Mouse (Mus musculus): ENCODE results near the gene Gm5741. TPM values are rescaled to one million over a fixed set of nuclear protein-coding genes. Genes with fewer than 3 reads are reported as not detected.
A peak's percentile ranks its signal among the peaks of the same experiment; 100 is the strongest.
"Not testable (repeated sequence)": the region's sequence is repeated elsewhere in the genome, so short reads cannot be mapped to it uniquely, and the experiment has no call there.

The Gm5741 gene
- polyA plus RNA-seq, 1 experiment, result not detected

DNA sequence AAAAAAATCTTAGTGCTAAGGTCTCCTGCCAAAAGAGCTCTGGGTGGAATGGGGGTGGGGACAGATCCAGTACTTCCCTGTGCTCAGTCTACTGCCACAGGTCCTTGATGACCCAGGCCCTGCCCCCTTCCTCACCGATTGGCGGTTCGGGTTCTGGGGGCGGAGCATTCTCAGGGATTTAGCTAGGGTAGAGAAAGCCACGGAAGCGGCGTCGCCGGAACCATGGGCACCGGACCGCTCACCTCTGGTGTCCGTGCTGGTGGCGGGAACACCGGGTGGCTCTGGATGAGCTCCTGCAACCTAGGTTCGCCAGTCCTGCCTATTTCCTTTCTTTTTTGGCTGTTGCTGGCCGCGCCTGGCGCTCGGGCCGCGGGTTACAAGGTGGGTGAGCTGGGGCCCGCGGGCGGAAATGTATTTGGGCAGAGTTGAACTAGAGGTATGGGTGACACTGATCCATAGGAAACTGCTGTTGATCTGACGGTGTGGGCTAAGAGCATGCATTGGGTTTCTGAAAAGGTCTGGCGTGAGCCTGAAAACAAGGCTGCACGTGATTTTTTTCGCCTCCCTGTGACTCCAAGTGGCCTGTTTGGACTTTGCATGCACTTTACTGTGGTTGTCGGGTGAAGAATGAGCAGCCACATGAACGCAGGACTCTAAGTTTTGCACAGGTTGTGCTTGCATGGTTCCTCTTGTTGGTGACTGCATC, 15.5 kb upstream of the Gm5741 start, which contains the start of gene Man2b1:
Man2b1 (plus strand) TSS at position 163 of the 706 bp plus-strand sequence.
- Histone ChIP-seq H3K4me3 (ENCODE audit: control insufficient read depth, low read depth, low read length) (peak within 1 kb of the TSS; percentile 84), H3K27me3 (ENCODE audit: control insufficient read depth, insufficient read depth, low read length) (no peaks in the 10 kb centered on the region), H3K36me3 (ENCODE audit: control insufficient read depth, insufficient read depth, low read length) (no peaks in the 10 kb centered on the region), H3K27ac (ENCODE audit: control insufficient read depth, insufficient read depth, low read depth, low read length) (0 out of 2 replicates have a peak within 1 kb of the TSS, but pooled peaks have one; percentile 41), H3K4me1 (ENCODE audit: control insufficient read depth, insufficient read depth, low read length) (peaks cover 18% of the 10 kb centered on the region)
- TF ChIP-seq CTCF (IDR thresholded peaks at IDR 0.05; ENCODE audit: control insufficient read depth, insufficient read depth, insufficient replicate concordance, low read depth, low read length) (0 out of 2 replicates have a peak, but pooled peaks have one; percentile 6), POLR2A (IDR thresholded peaks at IDR 0.05; ENCODE audit: control insufficient read depth, low read depth, low read length) (peak; percentile 54; the same call in 1 of the 2 replicates)

DNA sequence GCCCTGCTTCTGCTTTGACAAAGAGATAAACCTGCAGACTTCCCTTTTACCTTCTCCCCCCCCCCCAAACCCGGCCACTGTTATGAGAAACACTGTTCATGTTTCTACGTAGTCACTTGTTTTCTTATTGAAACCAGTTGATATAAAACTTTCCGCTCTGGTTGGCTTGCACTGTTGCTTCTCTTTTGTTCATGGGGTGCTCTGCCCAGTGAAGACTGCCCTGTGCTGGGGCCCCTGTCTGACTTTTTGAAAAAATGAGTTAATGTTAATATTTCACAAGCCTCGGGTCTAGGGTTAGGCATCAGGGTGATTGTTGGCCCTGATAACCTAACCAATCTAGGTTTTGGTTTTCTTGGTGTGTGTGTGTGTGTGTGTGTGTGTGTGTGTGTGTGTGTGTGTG, 14.4 kb upstream of the Gm5741 start:
- not testable (repeated sequence) for H3K27me3 ChIP-seq (ENCODE audit: control insufficient read depth, insufficient read depth, low read length); H3K36me3 ChIP-seq (ENCODE audit: control insufficient read depth, insufficient read depth, low read length); H3K27ac ChIP-seq (ENCODE audit: control insufficient read depth, insufficient read depth, low read depth, low read length); H3K4me3 ChIP-seq (ENCODE audit: control insufficient read depth, low read depth, low read length)
- peaks cover 18% of the 10 kb centered on the region for H3K4me1 ChIP-seq (ENCODE audit: control insufficient read depth, insufficient read depth, low read length)

DNA sequence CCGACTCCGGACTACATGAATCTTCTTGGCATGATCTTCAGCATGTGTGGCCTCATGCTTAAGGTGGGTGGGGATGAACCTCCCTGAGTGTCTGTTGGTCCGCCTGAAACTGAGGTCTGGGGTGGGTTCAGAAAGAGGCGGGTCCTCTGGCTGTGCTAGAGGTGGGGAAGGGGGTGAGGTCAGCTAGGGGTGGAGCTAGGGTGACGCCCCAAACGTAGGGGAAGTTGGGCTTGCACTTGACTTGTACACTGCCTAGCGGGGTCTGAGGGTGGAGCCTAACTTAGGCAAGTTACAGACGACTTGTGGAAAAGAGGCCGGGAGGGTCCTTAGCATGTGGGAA, 13.4 kb upstream of the Gm5741 start, which contains the start of gene Wdr83:
Wdr83 (minus strand) TSS at position 91 of the 340 bp plus-strand sequence.
- Histone ChIP-seq H3K27ac (ENCODE audit: control insufficient read depth, insufficient read depth, low read depth, low read length) (peak within 1 kb of the TSS; percentile 80), H3K27me3 (ENCODE audit: control insufficient read depth, insufficient read depth, low read length) (no peaks in the 10 kb centered on the region), H3K4me1 (ENCODE audit: control insufficient read depth, insufficient read depth, low read length) (peaks cover 18% of the 10 kb centered on the region), H3K4me3 (ENCODE audit: control insufficient read depth, low read depth, low read length) (peak within 1 kb of the TSS; percentile 93), H3K36me3 (ENCODE audit: control insufficient read depth, insufficient read depth, low read length) (no peaks in the 10 kb centered on the region)
- TF ChIP-seq CTCF (IDR thresholded peaks at IDR 0.05; ENCODE audit: control insufficient read depth, insufficient read depth, insufficient replicate concordance, low read depth, low read length), result no peak
- 0 out of 2 replicates have a peak, but pooled peaks have one; percentile 7 for TF ChIP-seq POLR2A (IDR thresholded peaks at IDR 0.05; ENCODE audit: control insufficient read depth, low read depth, low read length)

DNA sequence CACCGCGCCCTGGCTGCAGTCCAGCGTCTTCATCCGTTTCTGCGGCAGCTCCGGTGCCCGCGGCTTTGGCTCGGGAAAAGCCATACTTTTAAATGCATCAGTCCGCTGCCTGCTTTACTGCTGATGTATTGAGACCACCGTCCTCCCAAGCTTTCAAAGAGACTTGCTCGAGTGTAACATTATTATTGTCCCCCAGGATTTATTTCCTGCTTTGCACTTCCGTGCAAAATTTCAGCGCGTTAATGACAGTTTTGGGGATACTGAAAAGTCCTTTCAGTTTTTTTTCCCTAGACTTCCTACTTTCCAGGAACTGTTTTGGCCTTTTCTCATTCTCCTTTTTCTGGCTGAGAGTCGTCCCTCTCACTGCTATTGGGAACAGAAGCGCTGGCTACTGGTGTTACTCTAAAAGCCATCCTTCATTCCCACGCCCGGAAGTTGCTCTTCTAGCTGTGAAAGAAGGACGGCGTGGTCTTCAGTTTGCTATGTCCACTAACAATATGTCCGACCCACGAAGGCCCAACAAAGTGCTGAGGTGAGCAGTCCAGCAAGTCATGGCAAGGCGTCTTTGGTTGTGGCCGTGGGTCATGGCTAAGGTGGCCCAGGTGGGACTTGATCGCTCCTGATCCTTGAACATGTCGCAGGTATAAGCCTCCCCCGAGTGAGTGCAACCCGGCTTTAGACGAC, 12.9 kb upstream of the Gm5741 start, which contains the start of gene Wdr83os:
Wdr83os (plus strand) TSS at position 209 of the 684 bp plus-strand sequence.
- Histone ChIP-seq H3K27ac (ENCODE audit: control insufficient read depth, insufficient read depth, low read depth, low read length) (peak within 1 kb of the TSS; percentile 80), H3K4me1 (ENCODE audit: control insufficient read depth, insufficient read depth, low read length) (peaks cover 18% of the 10 kb centered on the region), H3K4me3 (ENCODE audit: control insufficient read depth, low read depth, low read length) (peak within 1 kb of the TSS; percentile 93), H3K36me3 (ENCODE audit: control insufficient read depth, insufficient read depth, low read length) (no peaks in the 10 kb centered on the region; the same call in 1 of the 2 replicates), H3K27me3 (ENCODE audit: control insufficient read depth, insufficient read depth, low read length) (no peaks in the 10 kb centered on the region)
- TF ChIP-seq CTCF (IDR thresholded peaks at IDR 0.05; ENCODE audit: control insufficient read depth, insufficient read depth, insufficient replicate concordance, low read depth, low read length) (no peak), POLR2A (IDR thresholded peaks at IDR 0.05; ENCODE audit: control insufficient read depth, low read depth, low read length) (peak; percentile 38; the same call in 1 of the 2 replicates)

DNA sequence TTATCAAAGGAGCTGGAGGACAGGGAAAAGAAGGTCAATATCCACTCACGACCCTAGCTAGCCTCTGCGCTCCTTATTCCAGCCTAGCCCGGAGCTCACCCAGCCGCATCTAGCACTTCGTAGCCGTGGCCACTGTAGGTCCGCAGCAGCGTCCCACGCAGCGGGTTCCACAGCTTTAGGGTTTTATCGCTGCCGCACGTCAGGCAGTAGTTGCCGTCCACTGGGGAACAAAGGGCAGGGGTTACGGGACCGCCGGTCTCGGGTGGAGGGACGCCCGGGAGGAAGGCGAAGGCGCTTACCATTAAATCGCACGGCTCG, 12.4 kb upstream of the Gm5741 start:
- Histone ChIP-seq H3K27me3 (ENCODE audit: control insufficient read depth, insufficient read depth, low read length) (no peaks in the 10 kb centered on the region), H3K4me1 (ENCODE audit: control insufficient read depth, insufficient read depth, low read length) (peaks cover 18% of the 10 kb centered on the region), H3K36me3 (ENCODE audit: control insufficient read depth, insufficient read depth, low read length) (no peaks in the 10 kb centered on the region; the same call in 1 of the 2 replicates), H3K27ac (ENCODE audit: control insufficient read depth, insufficient read depth, low read depth, low read length) (peak overlapping the region; percentile 80), H3K4me3 (ENCODE audit: control insufficient read depth, low read depth, low read length) (peak overlapping the region; percentile 93)
- TF ChIP-seq CTCF (IDR thresholded peaks at IDR 0.05; ENCODE audit: control insufficient read depth, insufficient read depth, insufficient replicate concordance, low read depth, low read length), result no peak

DNA sequence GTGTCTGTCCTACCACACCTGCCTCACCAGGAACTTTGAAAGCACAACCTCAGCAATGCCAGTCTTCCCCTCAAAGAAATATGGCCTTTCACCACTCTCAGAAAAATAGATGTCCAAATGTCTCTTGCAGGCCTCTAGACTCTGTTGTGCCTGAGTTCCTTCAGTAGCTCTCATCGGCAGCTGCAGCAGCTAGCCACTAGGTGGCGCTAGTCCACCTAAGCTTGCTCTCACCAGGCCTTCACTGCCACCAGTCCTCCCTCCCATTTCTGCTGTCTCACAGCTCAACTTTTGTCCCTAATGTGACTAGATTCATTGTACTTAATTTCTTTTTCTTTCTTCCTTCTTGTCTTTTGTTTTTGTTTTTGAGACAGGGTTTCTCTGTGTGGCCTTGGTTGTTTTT, 9.2 kb upstream of the Gm5741 start:
- no peaks in the 10 kb centered on the region for H3K27me3 ChIP-seq (ENCODE audit: control insufficient read depth, insufficient read depth, low read length)
- TF ChIP-seq POLR2A (IDR thresholded peaks at IDR 0.05; ENCODE audit: control insufficient read depth, low read depth, low read length) (no peak), CTCF (IDR thresholded peaks at IDR 0.05; ENCODE audit: control insufficient read depth, insufficient read depth, insufficient replicate concordance, low read depth, low read length) (peak; percentile 95)
- no peak overlapping the region for H3K27ac ChIP-seq (ENCODE audit: control insufficient read depth, insufficient read depth, low read depth, low read length)
- H3K4me1 ChIP-seq (ENCODE audit: control insufficient read depth, insufficient read depth, low read length), result peaks cover 10% of the 10 kb centered on the region
- no peak overlapping the region for H3K4me3 ChIP-seq (ENCODE audit: control insufficient read depth, low read depth, low read length)
- peaks cover 1% of the 10 kb centered on the region; the same call in 1 of the 2 replicates for H3K36me3 ChIP-seq (ENCODE audit: control insufficient read depth, insufficient read depth, low read length)

DNA sequence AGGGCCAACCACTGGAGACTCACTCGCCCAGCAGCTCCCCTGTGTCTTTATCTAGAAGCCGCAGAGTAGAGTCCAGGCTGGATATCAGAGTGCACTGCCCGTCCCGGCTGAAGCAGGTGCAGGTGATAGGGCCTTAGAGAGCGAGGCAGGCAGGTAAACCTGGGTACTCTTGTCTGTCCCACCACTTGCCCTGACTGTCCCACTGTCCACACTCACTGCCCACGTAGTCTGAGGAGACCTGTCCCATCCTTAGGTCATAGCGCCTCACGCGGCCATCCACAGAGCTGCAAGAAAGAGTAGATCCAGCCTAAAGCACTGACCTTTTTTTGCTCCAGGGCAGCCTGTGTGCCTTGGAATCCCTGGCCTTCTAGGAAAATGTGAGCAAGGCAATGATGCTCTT, 8.2 kb upstream of the Gm5741 start:
- H3K4me3 ChIP-seq (ENCODE audit: control insufficient read depth, low read depth, low read length), result no peak overlapping the region
- peaks cover 10% of the 10 kb centered on the region for H3K4me1 ChIP-seq (ENCODE audit: control insufficient read depth, insufficient read depth, low read length)
- no peak overlapping the region for H3K27ac ChIP-seq (ENCODE audit: control insufficient read depth, insufficient read depth, low read depth, low read length)
- H3K36me3 ChIP-seq (ENCODE audit: control insufficient read depth, insufficient read depth, low read length), result peaks cover 1% of the 10 kb centered on the region; the same call in 1 of the 2 replicates
- no peaks in the 10 kb centered on the region for H3K27me3 ChIP-seq (ENCODE audit: control insufficient read depth, insufficient read depth, low read length)
- TF ChIP-seq CTCF (IDR thresholded peaks at IDR 0.05; ENCODE audit: control insufficient read depth, insufficient read depth, insufficient replicate concordance, low read depth, low read length), result peak; percentile 31; the same call in 1 of the 2 replicates
- no peak for TF ChIP-seq POLR2A (IDR thresholded peaks at IDR 0.05; ENCODE audit: control insufficient read depth, low read depth, low read length)
